15 mouse cellular contexts compared by ENCODE assay signal in the genomic region with DNA sequence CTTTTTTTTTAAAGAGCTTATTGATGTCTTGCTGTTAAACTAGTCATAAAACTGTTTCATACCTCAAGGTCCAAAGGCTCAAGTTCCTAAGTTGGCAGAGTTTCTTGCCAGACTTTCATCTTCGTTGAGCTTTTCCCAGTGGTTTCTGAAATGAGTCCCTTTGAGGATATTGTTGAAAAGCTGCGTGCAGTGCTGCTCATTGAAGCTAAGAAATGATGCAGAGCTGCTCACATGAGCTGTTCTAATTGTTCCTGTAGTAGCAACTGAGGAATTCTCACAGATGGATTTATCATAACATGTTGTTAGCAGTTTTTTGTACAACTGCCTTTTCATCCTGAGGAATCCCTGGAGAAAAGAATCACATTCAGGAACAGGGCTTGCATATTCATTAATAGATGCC.
"Had no signal": no experiment of that assay in that cellular context is flagged by ENCODE, and none has a peak within 500 bp of the region (broad histone marks: within the 10 kb centered on the region; RNA-seq: fewer than 3 reads in every experiment).

No protein-coding gene starts in this region.

- H3K4me1 ChIP-seq: liver, embryonic 13.5 days; neural tube, embryonic 13.5 days; stomach, embryonic 15.5 days had no signal

- DNase-seq: kidney, adult 2 months; kidney, postnatal 25 days; layer of hippocampus, postnatal 36 days; liver, embryonic 13.5 days; lung, adult 2 months; retina, postnatal 1 day; right cerebral cortex, postnatal 25 days; spleen, adult 18-20 months; thymus, postnatal 36 days had no signal

- H3K36me3 ChIP-seq: liver, embryonic 13.5 days; neural tube, embryonic 13.5 days; stomach, embryonic 15.5 days had no signal

- H3K4me2 ChIP-seq: liver, embryonic 13.5 days; neural tube, embryonic 13.5 days; stomach, embryonic 15.5 days had no signal

- H3K9me3 ChIP-seq: liver, embryonic 13.5 days; neural tube, embryonic 13.5 days; stomach, embryonic 15.5 days had no signal

- H3K4me3 ChIP-seq: left cerebral cortex, adult 2 months; liver, embryonic 13.5 days; myocyte; neural tube, embryonic 13.5 days; stomach, embryonic 15.5 days had no signal

- H3K27me3 ChIP-seq: liver, embryonic 13.5 days; neural tube, embryonic 13.5 days; stomach, embryonic 15.5 days had no signal

- H3K9ac ChIP-seq: liver, embryonic 13.5 days; neural tube, embryonic 13.5 days; stomach, embryonic 15.5 days had no signal

- H3K27ac ChIP-seq: kidney, postnatal 0 days; left cerebral cortex, adult 2 months; liver, embryonic 13.5 days; macrophage; neural tube, embryonic 13.5 days; stomach, embryonic 15.5 days had no signal
